Mouse (Mus musculus): ENCODE results near the gene Zfp105. TPM values are rescaled to one million over a fixed set of nuclear protein-coding genes. Genes with fewer than 3 reads are reported as not detected.

Zfp105 gene
- polyA plus RNA-seq, 1 experiment: not detected

GRCm38 (mm10) chr9:122950643-122951475, 28.0 kb downstream of the Zfp105 start, which contains the start of the genes 1110059G10Rik and Kif15:
1110059G10Rik (minus strand) TSS chr9:122951000.
Kif15 (plus strand) TSS chr9:122951046.
- no peaks in the 10 kb centered on the region for H3K27me3 ChIP-seq (replicated peaks)
- peaks cover 33% of the 10 kb centered on the region for H3K4me1 ChIP-seq
- TF ChIP-seq FLI1 (IDR thresholded peaks at IDR 0.05; ENCODE audit: low read length) (peak; percentile 95; the same call in 1 of the 2 replicates), GATA1 (IDR thresholded peaks at IDR 0.05; ENCODE audit: borderline replicate concordance, low read length) (no peak)
- H3K36me3 ChIP-seq (replicated peaks; ENCODE audit: low read length): peaks cover 36% of the 10 kb centered on the region
- H3K9me3 ChIP-seq: no peaks in the 10 kb centered on the region
- H3K4me3 ChIP-seq (replicated peaks): peak within 1 kb of the TSS; percentile 95

Other genes with a start within 250 kb of the Zfp105 start
- gene Topaz1, start 175.7 kb upstream of the Zfp105 start, polyA plus RNA-seq (2012; ENCODE audit: insufficient read depth, low replicate concordance): not detected in 2 replicates
- gene Tcaim, start 117.5 kb upstream of the Zfp105 start, polyA plus RNA-seq (2012; ENCODE audit: insufficient read depth, low replicate concordance): 0.03 TPM in 1 of 2 replicates, not detected in the other
- gene Gm35549, start 79.0 kb upstream of the Zfp105 start, polyA plus RNA-seq (2012; ENCODE audit: insufficient read depth, low replicate concordance): not detected in 2 replicates
- 3.9 TPM in 1 of 2 replicates, not detected in the other for gene Zfp445, start 57.1 kb upstream of the Zfp105 start, polyA plus RNA-seq (2012; ENCODE audit: insufficient read depth, low replicate concordance)
- gene Zkscan7, start 37.4 kb upstream of the Zfp105 start, polyA plus RNA-seq (2012; ENCODE audit: insufficient read depth, low replicate concordance): not detected in 2 replicates
- 2.4 TPM in 1 of 2 replicates, not detected in the other for gene 1110059G10Rik, start 27.9 kb downstream of the Zfp105 start, polyA plus RNA-seq (2012; ENCODE audit: insufficient read depth, low replicate concordance)
- gene Kif15, start 28.0 kb downstream of the Zfp105 start, polyA plus RNA-seq (2012; ENCODE audit: insufficient read depth, low replicate concordance): 1.3 and 2.1 TPM in 2 replicates
- 3.9 TPM in 1 of 2 replicates, not detected in the other for gene Tmem42, start 98.3 kb downstream of the Zfp105 start, polyA plus RNA-seq (2012; ENCODE audit: insufficient read depth, low replicate concordance)
- gene Tgm4, start 111.7 kb downstream of the Zfp105 start, polyA plus RNA-seq (2012; ENCODE audit: insufficient read depth, low replicate concordance): not detected in 2 replicates
- gene Zdhhc3, start 190.1 kb downstream of the Zfp105 start, polyA plus RNA-seq (2012; ENCODE audit: insufficient read depth, low replicate concordance): 26.6 and 36.9 TPM in 2 replicates
- gene Exosc7, start 190.1 kb downstream of the Zfp105 start, polyA plus RNA-seq (2012; ENCODE audit: insufficient read depth, low replicate concordance): 10.5 TPM in 1 of 2 replicates, not detected in the other
- 0.93 TPM in 1 of 2 replicates, not detected in the other for gene Clec3b, start 227.9 kb downstream of the Zfp105 start, polyA plus RNA-seq (2012; ENCODE audit: insufficient read depth, low replicate concordance)

Data from megakaryocyte, embryonic 14.5 days (primary cell).